Mouse (Mus musculus): Measurements from ENCODE around the gene Pcnt.

Pcnt gene

DNA sequence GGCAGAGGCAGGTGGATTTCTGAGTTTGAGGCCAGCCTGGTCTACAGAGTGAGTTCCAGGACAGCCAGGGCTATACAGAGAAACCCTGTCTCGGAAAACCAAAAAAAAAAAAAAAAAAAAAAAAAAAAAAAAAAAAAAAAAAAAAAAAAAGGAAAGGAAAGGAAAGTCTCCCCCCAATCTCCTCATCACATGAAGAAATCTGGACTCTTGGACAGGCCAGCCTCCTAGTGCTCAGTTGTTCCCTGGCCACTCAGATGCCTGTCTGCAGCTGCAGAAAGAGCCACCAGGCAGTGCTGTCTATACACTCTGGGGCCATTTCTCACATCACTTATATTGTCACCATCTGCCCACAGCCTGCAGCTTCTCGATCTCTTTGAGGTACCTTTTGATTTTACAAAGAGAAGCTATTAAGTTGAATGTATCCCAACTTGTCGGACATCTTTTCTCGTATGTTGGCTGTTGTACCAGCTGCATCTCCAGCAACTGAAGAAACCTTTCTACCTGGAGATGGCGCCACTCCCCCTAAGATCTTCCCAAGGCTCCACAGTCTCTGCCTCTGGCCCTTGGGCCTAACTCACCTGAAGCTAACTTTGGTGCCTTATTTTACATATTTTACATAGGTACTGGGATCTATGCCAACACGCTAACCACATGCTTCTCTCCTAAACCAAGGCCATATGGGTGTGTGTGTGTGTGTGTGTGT is 116.1 kb downstream of the Pcnt start:
- no peak for DNase-seq (ENCODE audit: low read depth in 1 of 2, low spot score in 2 of 2)

DNA sequence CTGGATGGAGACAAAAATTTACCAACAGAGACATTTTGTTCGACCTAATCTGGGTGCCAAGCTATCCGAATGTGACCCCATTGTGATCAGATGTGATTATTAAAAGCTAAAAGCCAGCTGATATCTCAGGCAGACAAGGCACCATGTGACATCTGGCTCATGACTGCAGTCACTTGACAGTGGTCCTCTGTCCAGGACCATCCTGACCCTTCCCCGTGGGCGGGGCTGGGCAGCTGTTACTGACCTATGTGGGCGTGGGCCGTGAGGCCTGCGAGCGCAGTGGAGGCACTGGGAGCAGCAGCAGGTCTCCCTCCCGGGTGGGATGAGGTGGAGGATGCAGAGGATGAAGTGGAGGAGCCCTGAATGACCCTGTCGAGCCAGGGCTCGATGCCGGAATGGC is 125.0 kb downstream of the Pcnt start:
- no peak for DNase-seq (ENCODE audit: low read depth in 1 of 2, low spot score in 2 of 2)

DNA sequence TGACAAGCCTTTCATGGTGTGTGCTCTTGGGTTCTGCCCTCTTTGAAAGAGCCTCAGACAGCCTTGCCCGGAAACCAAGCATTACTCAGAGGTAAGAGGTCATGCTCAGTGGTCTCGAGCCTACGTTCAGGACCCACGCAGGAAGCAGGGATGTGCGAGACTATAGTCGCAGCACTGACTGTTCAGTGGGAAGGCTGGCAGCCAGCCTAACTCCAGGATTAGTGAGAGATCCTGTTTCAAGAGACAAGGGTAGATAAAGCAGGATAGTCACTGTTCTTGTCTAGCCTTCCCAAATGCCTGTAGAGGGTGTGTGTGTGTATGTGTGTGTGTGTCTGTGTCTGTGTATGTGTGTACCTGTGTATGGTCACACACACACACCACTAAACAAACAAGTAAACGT is 126.4 kb downstream of the Pcnt start:
- no peak for DNase-seq (ENCODE audit: low read depth in 1 of 2, low spot score in 2 of 2)

DNA sequence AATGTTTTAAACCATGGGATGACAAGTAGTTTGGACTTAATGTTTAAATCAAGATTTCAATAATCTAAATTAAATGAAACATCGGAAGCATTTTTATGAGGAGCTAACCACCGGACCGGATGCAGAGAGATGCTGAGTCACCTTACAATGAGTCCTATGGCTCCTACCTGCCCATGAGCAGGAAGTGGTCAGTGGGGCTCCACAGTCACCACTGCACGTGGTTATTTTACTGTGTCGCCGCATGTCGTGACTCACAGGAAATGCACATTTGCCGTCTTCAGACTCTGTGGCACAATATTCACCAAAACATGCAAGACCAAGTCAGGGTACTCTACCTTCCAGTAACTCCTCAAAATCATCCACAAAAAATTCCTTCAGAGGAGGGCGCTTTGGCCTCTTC is 135.8 kb downstream of the Pcnt start:
- no peak for DNase-seq (ENCODE audit: low read depth in 1 of 2, low spot score in 2 of 2)
